Mouse (Mus musculus): Measurements from ENCODE around the gene Bnc2.

DNA sequence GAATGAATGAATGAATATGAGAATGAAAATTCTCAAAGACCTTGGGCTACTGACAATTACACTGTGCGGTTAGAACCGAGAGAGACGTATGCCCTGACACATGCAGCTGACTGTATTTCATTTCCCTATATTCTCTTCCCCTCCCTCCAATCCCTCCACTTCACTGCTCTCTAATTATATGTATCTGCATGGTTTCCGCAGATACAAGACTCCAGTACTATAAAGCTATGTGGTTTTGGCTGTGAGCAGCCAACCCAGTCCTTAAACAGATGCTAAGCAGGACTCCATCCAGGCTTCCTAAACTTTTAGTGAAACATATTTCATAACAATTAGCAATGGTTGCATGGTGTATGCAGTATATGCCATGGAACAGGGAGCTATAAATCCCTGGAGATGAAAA is 344.6 kb downstream of the Bnc2 start:
- no peak for TF ChIP-seq POLR2A (IDR thresholded peaks at IDR 0.05; ENCODE audit: low read depth, low read length)
- no peak for TF ChIP-seq CTCF (IDR thresholded peaks at IDR 0.05; ENCODE audit: extremely low read depth, insufficient read length, insufficient replicate concordance, low read depth, low read length)
